Mouse (Mus musculus): ENCODE measurements around the gene Gm6482. TPM values are rescaled to one million over a fixed set of nuclear protein-coding genes. Genes with fewer than 3 reads are reported as not detected.
"Not testable (repeated sequence)": the region's sequence is repeated elsewhere in the genome, so short reads cannot be mapped to it uniquely, and the experiment has no call there.

The Gm6482 gene
- not detected in 2 replicates for polyA plus RNA-seq (2015; fragmentation: Nextera tagmentation; extraction: Ambion mirVana)

DNA sequence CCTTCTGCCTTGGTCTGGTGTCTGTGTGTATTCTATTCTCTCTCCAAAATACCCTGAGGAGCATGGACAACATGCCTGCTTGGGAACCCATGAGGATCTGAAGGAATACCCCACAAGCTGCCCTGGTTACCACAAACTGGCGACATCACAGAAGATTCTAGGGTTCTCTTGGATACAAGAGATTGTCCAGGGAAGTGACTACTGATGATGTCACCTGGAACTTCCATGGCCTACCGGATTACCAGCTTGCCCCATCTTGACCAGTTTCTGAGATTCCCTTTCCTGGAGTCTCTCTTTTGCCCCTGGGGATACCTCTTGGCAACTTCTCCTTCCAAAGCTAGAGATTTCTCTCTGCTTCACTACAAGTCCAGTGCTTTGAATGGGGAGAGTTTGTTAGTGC, at the start of gene Gm6482:
Gene Gm6482, minus strand, starts transcription at position 101 of the 400 bp plus-strand sequence.
- ATAC-seq (ENCODE audit: insufficient read depth, low FRiP score) = not testable (repeated sequence)

DNA sequence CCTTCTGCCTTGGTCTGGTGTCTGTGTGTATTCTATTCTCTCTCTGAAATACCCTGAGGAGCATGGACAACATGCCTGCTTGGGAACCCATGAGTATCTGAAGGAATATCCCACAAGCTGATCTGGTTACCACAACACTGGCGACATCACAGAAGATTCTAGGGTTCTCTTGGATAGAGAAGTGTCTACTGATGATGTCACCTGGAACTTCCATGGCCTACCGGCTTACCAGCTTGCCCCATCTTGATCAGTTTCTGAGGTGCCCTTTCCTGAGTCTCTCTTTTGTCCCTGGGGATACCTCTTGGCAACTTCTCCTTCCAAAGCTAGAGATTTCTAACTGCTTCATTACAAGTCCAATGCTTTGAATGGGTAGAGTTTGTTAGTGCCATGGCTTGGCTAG, 45.3 kb upstream of the Gm6482 start, which contains the start of gene Gm7954:
Gene Gm7954, minus strand, starts transcription at position 101 of the 400 bp plus-strand sequence.
- not testable (repeated sequence) for H3K4me2 ChIP-seq (ENCODE audit: low read depth, low read length); H3K36me3 ChIP-seq (ENCODE audit: control insufficient read depth, insufficient read depth, low read length); ATAC-seq (ENCODE audit: insufficient read depth, low FRiP score); H3K4me3 ChIP-seq (replicated peaks; ENCODE audit: low read length); H3K9ac ChIP-seq (ENCODE audit: low read length); H3K4me1 ChIP-seq (ENCODE audit: control insufficient read depth, insufficient read depth, low read length); H3K27ac ChIP-seq (ENCODE audit: low read length); H3K27me3 ChIP-seq (ENCODE audit: control insufficient read depth, insufficient read depth, low read length); H3K9me3 ChIP-seq (replicated peaks; ENCODE audit: control insufficient read depth, low read length)
- no CpG with 5 or more reads among the region's 2 CpGs for WGBS

More for the DNA sequence above, at the start of gene Gm6482:
- not testable (repeated sequence) for H3K4me2 ChIP-seq (ENCODE audit: low read depth, low read length); H3K9me3 ChIP-seq (replicated peaks; ENCODE audit: control insufficient read depth, low read length); H3K9ac ChIP-seq (ENCODE audit: low read length); H3K36me3 ChIP-seq (ENCODE audit: control insufficient read depth, insufficient read depth, low read length); H3K27me3 ChIP-seq (ENCODE audit: control insufficient read depth, insufficient read depth, low read length); H3K4me1 ChIP-seq (ENCODE audit: control insufficient read depth, insufficient read depth, low read length); H3K27ac ChIP-seq (ENCODE audit: low read length); H3K4me3 ChIP-seq (replicated peaks; ENCODE audit: low read length)
- no CpG with 5 or more reads among the region's 2 CpGs for WGBS

- 10% methylated on average over 10 of the region's 16 CpGs for WGBS
- ATAC-seq (ENCODE audit: insufficient read depth, low FRiP score); H3K27ac ChIP-seq (ENCODE audit: low read length); H3K9ac ChIP-seq (ENCODE audit: low read length); H3K4me3 ChIP-seq (replicated peaks; ENCODE audit: low read length); H3K4me2 ChIP-seq (ENCODE audit: low read depth, low read length); H3K9me3 ChIP-seq (replicated peaks; ENCODE audit: control insufficient read depth, low read length); H3K36me3 ChIP-seq (ENCODE audit: control insufficient read depth, insufficient read depth, low read length); H3K27me3 ChIP-seq (ENCODE audit: control insufficient read depth, insufficient read depth, low read length); H3K4me1 ChIP-seq (ENCODE audit: control insufficient read depth, insufficient read depth, low read length): not testable (repeated sequence)
These were observed 17.5 kb upstream of the Gm6482 start for GRCm38 (mm10) chr14:41425393-41426075.

DNA sequence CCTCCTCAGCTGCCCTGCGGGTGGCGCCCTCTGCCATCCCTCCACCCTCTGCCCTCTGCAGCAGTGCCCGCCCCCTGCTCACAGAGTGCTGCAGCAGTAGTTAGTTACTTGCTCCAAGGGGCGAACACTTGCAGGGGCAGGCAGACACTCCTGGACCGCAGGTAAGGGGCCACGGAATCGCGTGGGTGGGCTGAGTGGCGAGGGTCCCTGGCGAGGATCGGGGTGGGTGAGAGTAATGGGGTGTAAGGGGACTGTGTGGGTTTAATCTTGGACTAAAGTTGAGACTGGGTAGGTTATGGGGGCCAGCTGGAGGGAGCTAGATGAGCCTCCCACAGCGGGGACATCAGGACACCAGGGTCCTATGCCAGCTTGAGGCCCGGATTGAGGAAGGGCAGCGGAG, 16.6 kb upstream of the Gm6482 start:
- not testable (repeated sequence) for H3K36me3 ChIP-seq (ENCODE audit: control insufficient read depth, insufficient read depth, low read length); ATAC-seq (ENCODE audit: insufficient read depth, low FRiP score); H3K9me3 ChIP-seq (replicated peaks; ENCODE audit: control insufficient read depth, low read length); H3K27ac ChIP-seq (ENCODE audit: low read length); H3K27me3 ChIP-seq (ENCODE audit: control insufficient read depth, insufficient read depth, low read length); H3K4me2 ChIP-seq (ENCODE audit: low read depth, low read length); H3K4me1 ChIP-seq (ENCODE audit: control insufficient read depth, insufficient read depth, low read length); H3K9ac ChIP-seq (ENCODE audit: low read length); H3K4me3 ChIP-seq (replicated peaks; ENCODE audit: low read length)
- WGBS = 22% methylated on average over 14 of the region's 14 CpGs

DNA sequence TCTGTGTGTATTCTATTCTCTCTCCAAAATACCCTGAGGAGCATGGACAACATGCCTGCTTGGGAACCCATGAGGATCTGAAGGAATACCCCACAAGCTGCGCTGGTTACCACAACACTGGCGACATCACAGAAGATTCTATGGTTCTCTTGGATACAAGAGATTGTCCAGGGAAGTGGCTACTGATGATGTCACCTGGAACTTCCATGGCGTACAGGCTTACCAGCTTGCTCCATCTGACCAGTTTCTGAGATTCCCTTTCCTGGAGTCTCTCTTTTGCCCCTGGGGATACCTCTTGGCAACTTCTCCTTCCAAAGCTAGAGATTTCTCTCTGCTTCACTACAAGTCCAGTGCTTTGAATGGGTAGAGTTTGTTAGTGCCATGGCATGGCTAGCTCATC, 21.8 kb downstream of the Gm6482 start, which contains the start of gene Gm7945:
Gene Gm7945, minus strand, starts transcription at position 101 of the 400 bp plus-strand sequence.
- not testable (repeated sequence) for ATAC-seq (ENCODE audit: insufficient read depth, low FRiP score); H3K27ac ChIP-seq (ENCODE audit: low read length); H3K4me1 ChIP-seq (ENCODE audit: control insufficient read depth, insufficient read depth, low read length); H3K36me3 ChIP-seq (ENCODE audit: control insufficient read depth, insufficient read depth, low read length); H3K4me3 ChIP-seq (replicated peaks; ENCODE audit: low read length); H3K27me3 ChIP-seq (ENCODE audit: control insufficient read depth, insufficient read depth, low read length); H3K9ac ChIP-seq (ENCODE audit: low read length); H3K4me2 ChIP-seq (ENCODE audit: low read depth, low read length); H3K9me3 ChIP-seq (replicated peaks; ENCODE audit: control insufficient read depth, low read length)
- no CpG with 5 or more reads among the region's 3 CpGs for WGBS

Other genes with a start within 250 kb of the Gm6482 start
- gene Sftpd, start 223.1 kb downstream of the Gm6482 start, polyA plus RNA-seq (2015; fragmentation: Nextera tagmentation; extraction: Ambion mirVana) = 0.19 and 0.24 TPM in 2 replicates
- not detected in 2 replicates for gene Gm2832, start 129.5 kb downstream of the Gm6482 start, polyA plus RNA-seq (2015; fragmentation: Nextera tagmentation; extraction: Ambion mirVana)
- not detected in 2 replicates for gene Gm5798, start 59.7 kb downstream of the Gm6482 start, polyA plus RNA-seq (2015; fragmentation: Nextera tagmentation; extraction: Ambion mirVana)
- not detected in 2 replicates for gene Gm7945, start 21.9 kb downstream of the Gm6482 start, polyA plus RNA-seq (2015; fragmentation: Nextera tagmentation; extraction: Ambion mirVana)
- not detected in 2 replicates for gene Gm7954, start 45.2 kb upstream of the Gm6482 start, polyA plus RNA-seq (2015; fragmentation: Nextera tagmentation; extraction: Ambion mirVana)
- gene Gm3486, start 81.2 kb upstream of the Gm6482 start, polyA plus RNA-seq (2015; fragmentation: Nextera tagmentation; extraction: Ambion mirVana) = not detected in 2 replicates
- gene Gm7970, start 147.3 kb upstream of the Gm6482 start, polyA plus RNA-seq (2015; fragmentation: Nextera tagmentation; extraction: Ambion mirVana) = not detected in 2 replicates
- not detected in 2 replicates for gene 1700049E17Rik2, start 164.9 kb upstream of the Gm6482 start, polyA plus RNA-seq (2015; fragmentation: Nextera tagmentation; extraction: Ambion mirVana)
- not detected in 2 replicates for gene Gm3072, start 216.3 kb upstream of the Gm6482 start, polyA plus RNA-seq (2015; fragmentation: Nextera tagmentation; extraction: Ambion mirVana)
- not detected in 2 replicates for gene Gm3676, start 238.2 kb upstream of the Gm6482 start, polyA plus RNA-seq (2015; fragmentation: Nextera tagmentation; extraction: Ambion mirVana)